Mouse (Mus musculus) heart, postnatal 36 days (tissue): ENCODE data around the gene Serpini1. TPM values are rescaled to one million over a fixed set of nuclear protein-coding genes. Genes with fewer than 3 reads are reported as not detected.

Source experiments
- total RNA-seq, 2 experiments: library from RNA; stranded (reverse); gene quantifications; 2 replicates each; pipeline ENCODE4 v1.2.3; 2021

Serpini1 gene
- total RNA-seq, 2 experiments from 2014 or later = 4.3 to 5.7 TPM

Other genes starting within 250 kb of the Serpini1 start
- gene Wdr49, start 75.4 kb upstream of the Serpini1 start, total RNA-seq = not detected
- gene Pdcd10, start 691 bp upstream of the Serpini1 start, total RNA-seq = 10 to 100 TPM; 26.9 to 30.0 TPM
- gene Gm29133, start 190.7 kb downstream of the Serpini1 start, total RNA-seq = not detected